Mouse (Mus musculus) spleen, adult 10 weeks (tissue): ENCODE measurements around the gene Gm9732. TPM values are rescaled to one million over a fixed set of nuclear protein-coding genes. Genes with fewer than 3 reads are reported as not detected.

Experiments
- polyA plus RNA-seq: library from polyadenylated mRNA; stranded (reverse); fragments of 350-450 nt; fragmentation: Illumina TruSeq; extraction: RNeasy Lipid Tissue Mini Kit (QIAGEN cat#74804); gene quantifications from one replicate; pipeline ENCODE4 v1.2.3, GENCODE M21; 2015; ENCODE audit warnings: low replicate concordance; ENCODE audit not compliant: insufficient read depth

The Gm9732 gene
- not detected for polyA plus RNA-seq

DNA sequence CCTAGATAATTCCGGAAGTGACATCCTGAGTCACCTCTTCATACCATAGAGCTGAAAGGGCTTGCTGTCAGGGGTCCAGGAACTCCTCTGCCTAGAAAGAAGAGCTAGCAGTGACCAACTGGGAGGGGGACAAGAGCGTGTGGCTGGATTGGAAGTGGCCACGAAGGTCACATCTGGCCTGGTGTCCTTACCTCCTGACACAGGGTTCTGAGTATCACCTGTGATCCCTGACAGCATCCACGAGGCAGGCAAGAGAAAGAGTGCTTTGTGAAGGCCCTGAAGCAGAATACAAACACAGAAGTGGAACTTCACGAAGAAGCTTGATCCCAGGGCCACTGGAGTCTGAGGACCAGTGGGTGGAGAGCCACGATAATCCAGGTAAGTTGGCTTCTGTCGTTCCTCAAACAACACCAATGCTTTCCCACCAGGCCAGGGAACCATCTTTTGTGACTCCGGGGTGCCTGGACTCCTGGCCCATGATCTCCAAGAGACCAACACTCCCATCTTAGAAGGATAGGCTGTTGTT lies at the start of gene Gm9732:
Gene Gm9732, plus strand, starts transcription at position 51 of the 526 bp plus-strand sequence.

DNA sequence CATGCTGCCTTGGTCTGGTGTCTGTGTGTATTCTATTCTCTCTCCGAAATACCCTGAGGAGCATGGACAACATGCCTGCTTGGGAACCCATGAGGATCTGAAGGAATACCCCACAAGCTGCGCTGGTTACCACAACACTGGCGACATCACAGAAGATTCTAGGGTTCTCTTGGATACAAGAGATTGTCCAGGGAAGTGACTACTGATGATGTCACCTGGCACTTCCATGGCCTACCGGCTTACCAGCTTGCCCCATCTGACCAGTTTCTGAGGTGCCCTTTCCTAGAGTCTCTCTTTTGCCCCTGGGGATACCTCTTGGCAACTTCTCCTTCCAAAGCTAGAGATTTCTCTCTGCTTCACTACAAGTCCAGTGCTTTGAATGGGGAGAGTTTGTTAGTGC lies 39.6 kb upstream of the Gm9732 start, which contains the start of gene Gm8122:
Gene Gm8122, minus strand, starts transcription at position 101 of the 400 bp plus-strand sequence.

DNA sequence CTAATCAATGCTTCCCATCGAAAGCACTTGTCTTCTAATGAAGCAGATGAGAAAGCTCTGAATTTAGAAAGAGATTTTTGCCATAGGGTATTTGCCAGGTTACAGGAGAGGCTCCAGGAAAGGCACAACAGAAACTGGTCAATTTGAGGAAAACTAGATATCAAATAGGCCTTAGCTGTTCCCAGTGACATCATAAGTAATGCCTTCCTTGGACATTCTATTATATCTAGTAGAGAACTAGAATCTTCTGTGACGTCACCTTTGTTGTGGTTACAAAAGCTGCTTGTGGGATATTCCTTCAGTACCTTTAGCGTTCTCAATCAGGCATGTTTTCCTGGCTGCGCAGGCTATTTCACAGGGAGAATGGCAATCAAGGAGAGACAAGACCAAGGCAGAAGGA lies 16.5 kb upstream of the Gm9732 start, which contains the start of gene Gm8126:
Gene Gm8126, plus strand, starts transcription at position 301 of the 400 bp plus-strand sequence.

DNA sequence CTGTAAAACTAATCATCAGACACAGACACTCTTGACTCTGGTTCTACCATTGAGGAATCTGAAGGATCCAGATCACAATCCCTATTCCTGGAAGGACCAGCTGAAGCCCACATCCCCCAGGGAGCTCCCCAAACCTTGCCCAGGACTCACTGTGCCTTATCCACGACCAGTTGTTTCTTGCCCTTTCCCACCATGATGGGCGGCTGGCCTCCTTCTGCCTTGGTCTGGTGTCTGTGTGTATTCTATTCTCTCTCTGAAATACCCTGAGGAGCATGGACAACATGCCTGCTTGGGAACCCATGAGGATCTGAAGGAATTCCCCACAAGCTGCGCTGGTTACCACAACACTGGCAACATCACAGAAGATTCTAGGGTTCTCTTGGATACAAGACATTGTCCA lies 18.7 kb downstream of the Gm9732 start, which contains the start of gene Gm8127:
Gene Gm8127, minus strand, starts transcription at position 330 of the 400 bp plus-strand sequence.

DNA sequence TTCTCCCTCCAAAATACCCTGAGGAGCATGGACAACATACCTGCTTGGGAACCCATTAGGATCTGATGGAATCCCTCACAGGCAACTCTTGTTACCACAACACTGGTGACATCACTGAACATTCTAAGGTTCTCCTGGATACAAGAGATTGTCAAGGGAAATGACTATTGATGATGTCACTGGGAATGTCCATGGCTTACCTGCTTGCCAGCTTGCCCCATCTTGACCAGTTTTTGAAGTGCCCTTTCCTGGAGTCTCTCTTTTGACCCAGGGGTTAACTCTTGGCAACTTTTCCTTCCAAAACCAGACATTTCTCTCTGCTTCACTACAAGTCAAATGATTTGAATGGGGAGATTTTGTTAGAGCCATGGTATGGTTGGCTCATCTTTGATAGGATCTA lies 72.9 kb downstream of the Gm9732 start, which contains the start of gene 1700001F09Rik:
Gene 1700001F09Rik, minus strand, starts transcription at position 101 of the 400 bp plus-strand sequence.

Other genes starting within 250 kb of the Gm9732 start
- gene Gm8094, start 198.4 kb upstream of the Gm9732 start, polyA plus RNA-seq: not detected
- gene Gm8104, start 174.4 kb upstream of the Gm9732 start, polyA plus RNA-seq: not detected
- not detected for gene Gm7233, start 95.2 kb upstream of the Gm9732 start, polyA plus RNA-seq
- gene Gm8122, start 39.7 kb upstream of the Gm9732 start, polyA plus RNA-seq: not detected
- not detected for gene Gm8126, start 16.4 kb upstream of the Gm9732 start, polyA plus RNA-seq
- gene Gm8127, start 18.8 kb downstream of the Gm9732 start, polyA plus RNA-seq: not detected
- not detected for gene 1700001F09Rik, start 72.8 kb downstream of the Gm9732 start, polyA plus RNA-seq
- gene Gm8138, start 141.3 kb downstream of the Gm9732 start, polyA plus RNA-seq: not detected